Mouse (Mus musculus): ENCODE data around the gene Prss23. TPM values are rescaled to one million over a fixed set of nuclear protein-coding genes. Genes with fewer than 3 reads are reported as not detected.

The Prss23 gene
- total and polyA plus RNA-seq, 3 experiments, result not detected

- TF ChIP-seq MAX (IDR thresholded peaks at IDR 0.05; ENCODE audit: low read length), result no peak
Observed at GRCm38 (mm10) chr7:89516551-89517459, 10.2 kb downstream of the Prss23 start (continued).

GRCm38 (mm10) chr7:89511921-89512514 is 15.0 kb downstream of the Prss23 start:
- H3K4me1 ChIP-seq (ENCODE audit: control insufficient read depth in 1 of 2, insufficient read depth in 2 of 2, low read length in 2 of 2), result no peaks in the 10 kb centered on the region
- H3K79me2 ChIP-seq (ENCODE audit: control insufficient read depth, insufficient read depth, low read length, poor library complexity), result no peaks in the 10 kb centered on the region
- no peaks in the 10 kb centered on the region for H3K9me3 ChIP-seq (replicated peaks; ENCODE audit: insufficient read depth, low read length)
- no peak for DNase-seq (ENCODE audit: low read depth, low spot score)
- no peak overlapping the region for H3K27ac ChIP-seq (ENCODE audit: control insufficient read depth, low read depth, low read length)
- H3K4me3 ChIP-seq (ENCODE audit: control insufficient read depth in 1 of 2, insufficient read depth in 1 of 2, low read depth in 2 of 2, low read length in 2 of 2), result no peak overlapping the region
- TF ChIP-seq JUND (IDR thresholded peaks at IDR 0.05; ENCODE audit: low read depth, low read length) (no peak), TBP (IDR thresholded peaks at IDR 0.05; ENCODE audit: low read depth, low read length) (no peak), POLR2AphosphoS5 (IDR thresholded peaks at IDR 0.05; ENCODE audit: borderline replicate concordance, low read depth, low read length) (no peak), USF2 (IDR thresholded peaks at IDR 0.05; ENCODE audit: borderline replicate concordance in 1 of 2, insufficient read depth in 1 of 2, low read depth in 1 of 2, low read length in 2 of 2) (no peak), POLR2AphosphoS2 (IDR thresholded peaks at IDR 0.05; ENCODE audit: low read length) (no peak), ETS1 (IDR thresholded peaks at IDR 0.05; ENCODE audit: low read depth, low read length) (no peak), MAFK (IDR thresholded peaks at IDR 0.05; ENCODE audit: borderline replicate concordance, low read depth, low read length) (no peak), GABPA (IDR thresholded peaks at IDR 0.05; ENCODE audit: low read depth, low read length) (no peak), E2F4 (IDR thresholded peaks at IDR 0.05; ENCODE audit: borderline replicate concordance, low read depth, low read length) (no peak), TCF12 (IDR thresholded peaks at IDR 0.05; ENCODE audit: low read depth, low read length) (no peak), NRF1 (IDR thresholded peaks at IDR 0.05; ENCODE audit: insufficient read depth, low read depth, low read length, poor library complexity, severe bottlenecking) (no peak), MYC (IDR thresholded peaks at IDR 0.05; ENCODE audit: low read depth, low read length) (no peak), NELFE (IDR thresholded peaks at IDR 0.05; ENCODE audit: low read depth, low read length) (no peak)
- no peaks in the 10 kb centered on the region for H3K36me3 ChIP-seq (ENCODE audit: control insufficient read depth in 1 of 2, insufficient read depth in 2 of 2, low read length in 2 of 2)
- H3K9ac ChIP-seq (ENCODE audit: control insufficient read depth, low read depth, low read length, poor library complexity, severe bottlenecking), result no peak overlapping the region
- H3K27me3 ChIP-seq (ENCODE audit: control insufficient read depth in 1 of 2, insufficient read depth in 2 of 2, low read length in 2 of 2), result no peaks in the 10 kb centered on the region

- Histone ChIP-seq H3K9me3 (replicated peaks; ENCODE audit: insufficient read depth, low read length) (no peaks in the 10 kb centered on the region), H3K36me3 (ENCODE audit: control insufficient read depth in 1 of 2, insufficient read depth in 2 of 2, low read length in 2 of 2) (no peaks in the 10 kb centered on the region), H3K9ac (ENCODE audit: control insufficient read depth, low read depth, low read length, poor library complexity, severe bottlenecking) (no peak overlapping the region), H3K27ac (ENCODE audit: control insufficient read depth, low read depth, low read length) (no peak overlapping the region), H3K4me1 (ENCODE audit: control insufficient read depth in 1 of 2, insufficient read depth in 2 of 2, low read length in 2 of 2) (no peaks in the 10 kb centered on the region), H3K79me2 (ENCODE audit: control insufficient read depth, insufficient read depth, low read length, poor library complexity) (no peaks in the 10 kb centered on the region), H3K27me3 (ENCODE audit: control insufficient read depth in 1 of 2, insufficient read depth in 2 of 2, low read length in 2 of 2) (no peaks in the 10 kb centered on the region; a peak in 1 of 4 replicates), H3K4me3 (ENCODE audit: control insufficient read depth in 1 of 2, insufficient read depth in 1 of 2, low read depth in 2 of 2, low read length in 2 of 2) (no peak overlapping the region)
- no peak for DNase-seq (ENCODE audit: low read depth, low spot score)
- TF ChIP-seq ETS1 (IDR thresholded peaks at IDR 0.05; ENCODE audit: low read depth, low read length) (no peak), MAZ (IDR thresholded peaks at IDR 0.05; ENCODE audit: low read depth, low read length) (no peak), JUND (IDR thresholded peaks at IDR 0.05; ENCODE audit: low read depth, low read length) (no peak), USF2 (IDR thresholded peaks at IDR 0.05; ENCODE audit: borderline replicate concordance in 1 of 2, insufficient read depth in 1 of 2, low read depth in 1 of 2, low read length in 2 of 2) (no peak), NELFE (IDR thresholded peaks at IDR 0.05; ENCODE audit: low read depth, low read length) (no peak), UBTF (IDR thresholded peaks at IDR 0.05; ENCODE audit: borderline replicate concordance, insufficient read depth, low read depth, low read length) (no peak), EP300 (IDR thresholded peaks at IDR 0.05; ENCODE audit: low read depth in 1 of 2, low read length in 2 of 2) (no peak), GABPA (IDR thresholded peaks at IDR 0.05; ENCODE audit: low read depth, low read length) (no peak), ELF1 (IDR thresholded peaks at IDR 0.05; ENCODE audit: low read depth, low read length) (no peak), GATA1 (IDR thresholded peaks at IDR 0.05; ENCODE audit: low read depth, low read length) (no peak), CTCF (IDR thresholded peaks at IDR 0.05 in 2 of 3, conservative IDR thresholded peaks at IDR 0.05 in 1 of 3; ENCODE audit: control insufficient read depth in 1 of 3, insufficient read depth in 1 of 3, low read depth in 2 of 3, low read length in 3 of 3, poor library complexity in 1 of 3, severe bottlenecking in 1 of 3) (no peak), CHD1 (IDR thresholded peaks at IDR 0.05; ENCODE audit: low read depth, low read length) (no peak), MXI1 (IDR thresholded peaks at IDR 0.05; ENCODE audit: low read depth, low read length) (no peak), MEF2A (IDR thresholded peaks at IDR 0.05; ENCODE audit: extremely low read depth, insufficient replicate concordance, low read depth, low read length, poor library complexity, severe bottlenecking) (no peak), SMC3 (IDR thresholded peaks at IDR 0.05; ENCODE audit: low read depth, low read length) (no peak), SIN3A (IDR thresholded peaks at IDR 0.05; ENCODE audit: low read length) (no peak), BHLHE40 (IDR thresholded peaks at IDR 0.05; ENCODE audit: borderline replicate concordance, low read depth, low read length) (no peak)
Observed at GRCm38 (mm10) chr7:89508672-89509071, 18.3 kb downstream of the Prss23 start.

All from MEL (cell line).